Mouse (Mus musculus): ENCODE results near the gene Rapgefl1.
A peak's percentile ranks its signal among the peaks of the same experiment; 100 is the strongest.

GRCm38 (mm10) chr11:98863028-98863750, 26.6 kb downstream of the Rapgefl1 start, which contains the start of gene Wipf2:
- TF ChIP-seq USF2 (IDR thresholded peaks at IDR 0.05; ENCODE audit: borderline replicate concordance in 1 of 2, insufficient read depth in 1 of 2, low read depth in 1 of 2, low read length in 2 of 2) = 0 out of 4 replicates have a peak, but pooled peaks of 1 of the 2 experiments have one; percentile 29
- peak; percentile 94 for TF ChIP-seq NRF1 (IDR thresholded peaks at IDR 0.05; ENCODE audit: insufficient read depth, low read depth, low read length, poor library complexity, severe bottlenecking)

All from MEL (cell line).